Mouse (Mus musculus) urinary bladder, postnatal 0 days (tissue): ENCODE measurements around the gene Olfr1066. TPM values are rescaled to one million over a fixed set of nuclear protein-coding genes. Genes with fewer than 3 reads are reported as not detected.

Source experiments
- polyA plus RNA-seq: library from polyadenylated mRNA; unstranded; fragments of >200 nt; fragmentation: Nextera tagmentation; extraction: Ambion mirVana; gene quantifications from 2 replicates; pipeline ENCODE4 v1.2.1, GENCODE M21; 2015

The Olfr1066 gene
- polyA plus RNA-seq = not detected in 2 replicates

GRCm38 (mm10) chr2:86456169-86456568 lies at the start of gene Olfr1066:
Gene Olfr1066 (minus strand): TSS chr2:86456269.

GRCm38 (mm10) chr2:86487286-86487685 lies 31.2 kb upstream of the Olfr1066 start, which contains the start of gene Olfr228:
Gene Olfr228 (minus strand): TSS chr2:86487386.

GRCm38 (mm10) chr2:86450491-86450890 lies 5.6 kb downstream of the Olfr1066 start, which contains the start of gene Olfr1065:
Gene Olfr1065 (minus strand): TSS chr2:86450591.

GRCm38 (mm10) chr2:86426649-86427048 lies 29.4 kb downstream of the Olfr1066 start, which contains the start of gene Olfr1062:
Gene Olfr1062 (minus strand): TSS chr2:86426749.

GRCm38 (mm10) chr2:86413950-86414349 lies 42.1 kb downstream of the Olfr1066 start, which contains the start of gene Olfr1061:
Gene Olfr1061 (minus strand): TSS chr2:86414050.

Other genes starting within 250 kb of the Olfr1066 start
- gene Olfr1046, start 237.0 kb downstream of the Olfr1066 start, polyA plus RNA-seq = not detected in 2 replicates
- not detected in 2 replicates for gene Olfr1047, start 224.9 kb downstream of the Olfr1066 start, polyA plus RNA-seq
- gene Olfr1048, start 216.0 kb downstream of the Olfr1066 start, polyA plus RNA-seq = not detected in 2 replicates
- gene Olfr1049, start 197.9 kb downstream of the Olfr1066 start, polyA plus RNA-seq = not detected in 2 replicates
- gene Olfr1051, start 177.2 kb downstream of the Olfr1066 start, polyA plus RNA-seq = not detected in 2 replicates
- gene Olfr1052, start 163.8 kb downstream of the Olfr1066 start, polyA plus RNA-seq = not detected in 2 replicates
- gene Olfr1053, start 141.0 kb downstream of the Olfr1066 start, polyA plus RNA-seq = not detected in 2 replicates
- gene Olfr1054, start 120.8 kb downstream of the Olfr1066 start, polyA plus RNA-seq = not detected in 2 replicates
- gene Olfr1055, start 106.0 kb downstream of the Olfr1066 start, polyA plus RNA-seq = not detected in 2 replicates
- not detected in 2 replicates for gene Olfr1056, start 93.8 kb downstream of the Olfr1066 start, polyA plus RNA-seq
- gene Olfr1057, start 77.9 kb downstream of the Olfr1066 start, polyA plus RNA-seq = not detected in 2 replicates
- not detected in 2 replicates for gene Olfr1058, start 67.7 kb downstream of the Olfr1066 start, polyA plus RNA-seq
- not detected in 2 replicates for gene Olfr1061, start 42.2 kb downstream of the Olfr1066 start, polyA plus RNA-seq
- gene Olfr1062, start 29.5 kb downstream of the Olfr1066 start, polyA plus RNA-seq = not detected in 2 replicates
- not detected in 2 replicates for gene Olfr1065, start 5.7 kb downstream of the Olfr1066 start, polyA plus RNA-seq
- gene Olfr228, start 31.1 kb upstream of the Olfr1066 start, polyA plus RNA-seq = not detected in 2 replicates
- not detected in 2 replicates for gene Olfr1076, start 52.2 kb upstream of the Olfr1066 start, polyA plus RNA-seq
- not detected in 2 replicates for gene Olfr1079, start 86.2 kb upstream of the Olfr1066 start, polyA plus RNA-seq
- not detected in 2 replicates for gene Olfr1080, start 102.0 kb upstream of the Olfr1066 start, polyA plus RNA-seq
- gene Olfr1082, start 142.7 kb upstream of the Olfr1066 start, polyA plus RNA-seq = not detected in 2 replicates
- not detected in 2 replicates for gene Olfr1084, start 183.5 kb upstream of the Olfr1066 start, polyA plus RNA-seq
- not detected in 2 replicates for gene Olfr1085, start 205.8 kb upstream of the Olfr1066 start, polyA plus RNA-seq
- gene Olfr1086, start 223.8 kb upstream of the Olfr1066 start, polyA plus RNA-seq = not detected in 2 replicates
- not detected in 2 replicates for gene Olfr1087, start 242.1 kb upstream of the Olfr1066 start, polyA plus RNA-seq